Mouse (Mus musculus) limb, embryonic 12.5 days (tissue): ENCODE results near the gene Thyn1. TPM values are rescaled to one million over a fixed set of nuclear protein-coding genes. Genes with fewer than 3 reads are reported as not detected.

ENCODE experiments used
- ATAC-seq: fragments of 200-750 bp; cut with Nextera tagmentation; 2 replicates; pipeline ENCODE4 v1.8.0; 2017; ENCODE audit warnings: low read depth, moderate TSS enrichment; ENCODE audit not compliant: insufficient number of reproducible peaks, insufficient read depth, low FRiP score, low TSS enrichment
- H3K27ac ChIP-seq: fragments of 300-500 bp; sonication (generic); 2 replicates; pipeline ENCODE4 v1.5.1; 2016; ENCODE audit warnings: mild to moderate bottlenecking, moderate library complexity
- H3K27me3 ChIP-seq: fragments of 300-500 bp; sonication (generic); 2 replicates; pipeline ENCODE4 v1.6.1; 2016; ENCODE audit warnings: mild to moderate bottlenecking, moderate library complexity
- H3K36me3 ChIP-seq: fragments of 300-500 bp; sonication (generic); 2 replicates; pipeline ENCODE4 v1.6.1; 2016; ENCODE audit warnings: mild to moderate bottlenecking, moderate library complexity
- H3K4me1 ChIP-seq: fragments of 300-500 bp; sonication (generic); replicated peaks from 2 replicates; pipeline ENCODE4 v1.6.1; 2016
- H3K4me2 ChIP-seq: fragments of 300-500 bp; sonication (generic); 2 replicates; pipeline ENCODE4 v1.6.1; 2016; ENCODE audit warnings: mild to moderate bottlenecking, moderate library complexity
- H3K4me3 ChIP-seq: fragments of 300-500 bp; sonication (generic); replicated peaks from 2 replicates; pipeline ENCODE4 v1.5.1; 2016; ENCODE audit warnings: mild to moderate bottlenecking
- H3K9ac ChIP-seq: fragments of 300-500 bp; sonication (generic); replicated peaks from 2 replicates; pipeline ENCODE4 v1.6.1; 2016; ENCODE audit warnings: mild to moderate bottlenecking, moderate library complexity
- H3K9me3 ChIP-seq: fragments of 300-500 bp; sonication (generic); 2 replicates; pipeline ENCODE4 v1.6.1; 2016; ENCODE audit warnings: mild to moderate bottlenecking, moderate library complexity
- WGBS: fragments of 180-500 bp; shearing (Covaris S2); methylation state at CpG from one replicate; pipeline ENCODE4 v1.1.7; 2016; 5-methylcytosine and 5-hydroxymethylcytosine counted together
- polyA plus RNA-seq: library from polyadenylated mRNA; unstranded; fragments of >200 nt; fragmentation: Nextera tagmentation; extraction: Ambion mirVana; gene quantifications from 2 replicates; pipeline ENCODE4 v1.2.1, GENCODE M21; 2016

Gene Thyn1
- 167 and 173 TPM in 2 replicates for polyA plus RNA-seq

DNA sequence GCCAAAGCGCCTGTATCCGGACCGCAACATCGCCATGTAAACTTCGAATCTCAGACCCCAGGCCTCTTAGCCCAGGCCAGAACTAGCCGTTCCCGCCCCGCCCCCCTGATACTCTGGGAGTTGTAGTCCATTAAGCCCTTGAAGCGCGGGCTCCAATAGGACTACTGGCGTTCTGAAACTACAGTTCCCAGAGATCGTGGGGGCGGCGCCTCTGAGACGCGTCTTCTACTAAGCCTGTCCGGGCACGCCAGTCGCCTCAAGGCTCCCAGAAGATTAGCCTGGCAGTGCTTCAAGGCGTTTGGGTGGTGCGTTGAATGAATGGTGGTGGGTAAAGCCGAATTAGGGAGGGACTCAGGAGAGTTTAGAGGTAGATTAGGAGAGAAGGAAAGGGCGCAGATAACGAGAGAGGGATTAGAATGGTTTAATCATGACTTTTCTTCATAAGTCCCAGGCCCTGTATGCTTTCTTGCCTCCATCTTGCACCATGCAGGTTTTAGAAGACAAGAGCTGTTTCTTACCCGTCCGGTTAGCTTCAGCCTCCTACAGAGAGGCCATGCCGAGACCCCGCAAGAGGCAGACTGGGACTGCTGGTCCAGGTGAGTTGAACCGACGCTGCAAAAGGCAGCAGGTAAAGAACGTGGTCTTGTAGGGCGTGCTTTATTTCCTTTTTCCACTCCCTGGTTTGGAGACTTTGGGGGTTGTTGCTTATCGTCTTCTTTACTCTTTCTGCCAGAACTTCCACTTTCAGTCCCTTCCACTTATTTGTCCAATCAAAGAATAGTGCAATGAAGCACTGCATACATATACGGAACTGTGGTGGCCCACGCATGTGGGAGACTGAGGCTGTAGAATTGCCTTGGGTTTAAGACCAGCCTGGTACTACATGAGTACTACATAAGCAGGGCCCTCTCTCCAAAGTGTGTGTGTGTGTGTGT is at the start of gene Thyn1, which contains the start of gene Acad8:
Gene Thyn1 (plus strand): TSS at position 250 of the 935 bp plus-strand sequence.
Gene Acad8 (minus strand): TSS at position 106 of the 935 bp plus-strand sequence.
- H3K4me3 ChIP-seq, result peak within 1 kb of the TSS; percentile 61
- 1% methylated on average over 35 of the region's 35 CpGs for WGBS
- peak within 1 kb of the TSS; percentile 71 for H3K4me2 ChIP-seq
- H3K4me1 ChIP-seq, result peaks cover 20% of the 10 kb centered on the region
- peak within 1 kb of the TSS; percentile 83 for H3K27ac ChIP-seq
- H3K9ac ChIP-seq, result peak within 1 kb of the TSS; percentile 84
- H3K36me3 ChIP-seq, result peaks cover 25% of the 10 kb centered on the region
- no peaks in the 10 kb centered on the region for H3K27me3 ChIP-seq
- peak; percentile 100 for ATAC-seq
- no peaks in the 10 kb centered on the region for H3K9me3 ChIP-seq

DNA sequence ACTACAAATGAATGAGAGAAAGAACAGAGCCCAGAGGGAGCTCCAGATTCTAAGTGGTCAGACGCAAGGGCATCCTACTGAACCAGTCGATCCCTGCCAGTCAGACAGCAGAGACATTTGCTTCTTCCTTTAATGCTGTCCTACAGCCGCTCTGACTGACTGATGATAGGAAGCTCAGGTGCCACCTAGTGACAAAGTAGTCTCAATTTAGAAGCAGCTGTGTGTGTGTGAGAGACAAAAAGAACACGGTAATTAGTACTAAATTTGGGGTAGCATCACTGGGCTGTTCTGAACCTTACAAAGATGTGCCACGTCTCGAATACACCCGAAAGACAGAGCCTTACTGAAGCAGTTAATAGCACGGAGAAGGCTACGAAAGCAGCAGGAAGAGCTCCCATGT is 21.8 kb upstream of the Thyn1 start:
- H3K4me1 ChIP-seq, result no peaks in the 10 kb centered on the region
- no peak overlapping the region for H3K9ac ChIP-seq
- no peaks in the 10 kb centered on the region for H3K27me3 ChIP-seq
- no peak overlapping the region for H3K4me3 ChIP-seq
- no peak overlapping the region for H3K4me2 ChIP-seq
- no peak overlapping the region for H3K27ac ChIP-seq
- no peaks in the 10 kb centered on the region for H3K9me3 ChIP-seq
- peaks cover 73% of the 10 kb centered on the region for H3K36me3 ChIP-seq
- ATAC-seq, result no peak
- 90% methylated on average over 9 of the region's 9 CpGs for WGBS

DNA sequence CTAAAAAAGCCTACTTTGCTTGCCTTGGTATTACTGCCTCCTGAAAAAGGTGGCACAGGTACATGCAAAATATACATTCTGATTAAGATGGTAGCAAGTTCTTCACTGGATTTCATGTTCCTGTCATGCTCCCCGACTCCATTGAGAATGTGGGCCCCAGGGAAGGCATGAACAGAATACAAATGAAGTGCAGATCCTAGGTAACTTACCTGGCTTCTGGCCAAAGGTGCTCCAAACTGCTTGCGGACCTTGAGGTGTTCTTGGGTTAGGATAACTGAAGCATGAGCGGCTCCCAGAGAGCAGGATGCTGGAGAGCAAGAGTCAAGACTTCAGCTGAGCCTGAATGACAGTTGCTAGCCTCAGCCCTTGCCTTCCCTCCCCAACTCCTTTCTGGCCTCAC is 20.7 kb upstream of the Thyn1 start:
- 92% methylated on average over 3 of the region's 3 CpGs for WGBS
- no peaks in the 10 kb centered on the region for H3K4me1 ChIP-seq
- H3K4me2 ChIP-seq, result no peak overlapping the region
- no peak for ATAC-seq
- H3K36me3 ChIP-seq, result peaks cover 70% of the 10 kb centered on the region
- H3K27me3 ChIP-seq, result no peaks in the 10 kb centered on the region
- no peak overlapping the region for H3K4me3 ChIP-seq
- H3K27ac ChIP-seq, result no peak overlapping the region
- no peaks in the 10 kb centered on the region for H3K9me3 ChIP-seq
- no peak overlapping the region for H3K9ac ChIP-seq

DNA sequence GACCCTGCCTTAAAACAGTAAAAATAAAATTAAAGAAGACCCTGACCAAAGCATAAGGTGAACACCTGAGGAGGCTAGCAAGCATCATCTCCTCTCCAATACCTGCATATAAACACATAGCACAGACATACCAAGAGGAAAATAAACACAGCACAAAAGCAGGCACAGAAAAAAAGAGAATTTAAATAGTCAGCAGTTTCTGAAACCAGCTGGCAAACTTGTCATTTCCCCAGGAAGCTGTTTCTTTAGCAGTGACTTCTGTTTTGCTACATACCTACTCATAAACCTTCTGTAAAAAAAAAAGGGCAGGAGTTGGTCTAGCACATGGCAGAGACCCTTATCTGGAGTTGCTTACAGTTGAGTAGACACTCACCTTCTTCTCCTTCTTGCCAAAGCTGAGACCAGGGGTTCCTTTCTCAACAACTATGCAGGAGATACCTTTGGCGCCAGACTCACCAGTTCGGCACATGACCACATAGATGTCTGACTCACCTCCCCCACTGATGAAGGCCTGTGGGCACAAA is 14.4 kb upstream of the Thyn1 start:
- 95% methylated on average over 2 of the region's 2 CpGs for WGBS
- no peaks in the 10 kb centered on the region for H3K27me3 ChIP-seq
- H3K9me3 ChIP-seq, result no peaks in the 10 kb centered on the region
- H3K4me2 ChIP-seq, result no peak overlapping the region
- H3K4me3 ChIP-seq, result no peak overlapping the region
- no peak for ATAC-seq
- no peak overlapping the region for H3K9ac ChIP-seq
- no peaks in the 10 kb centered on the region for H3K4me1 ChIP-seq
- no peak overlapping the region for H3K27ac ChIP-seq
- H3K36me3 ChIP-seq, result peaks cover 71% of the 10 kb centered on the region

DNA sequence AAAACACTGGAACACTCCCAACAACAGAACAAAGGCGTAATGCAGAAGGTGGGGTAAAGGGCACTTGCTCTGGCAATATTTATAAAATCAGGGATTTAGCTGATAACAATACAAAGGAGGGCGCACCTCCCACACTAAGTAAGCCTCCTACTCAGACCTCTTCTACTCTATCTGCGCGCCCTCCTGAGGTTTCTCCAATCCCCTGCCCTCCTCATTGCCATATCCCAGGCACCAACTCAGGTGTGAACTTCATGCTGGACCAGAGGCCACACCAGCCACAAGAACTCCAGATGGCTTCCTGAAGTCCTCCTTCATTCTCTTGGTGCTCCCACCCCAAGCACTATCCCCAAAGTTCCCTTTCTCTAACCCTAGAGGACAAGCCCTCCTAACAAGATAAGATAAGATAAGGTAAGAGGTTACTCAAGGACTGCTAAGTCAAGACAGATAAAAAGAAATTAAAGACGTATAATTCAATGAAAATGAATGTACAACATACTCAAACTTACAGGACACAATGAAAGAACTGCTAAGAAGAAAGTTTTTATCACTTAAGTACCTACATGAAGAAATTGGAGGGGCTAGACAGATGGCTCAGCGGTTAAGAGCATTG is 13.7 kb upstream of the Thyn1 start:
- no peak for ATAC-seq
- H3K9me3 ChIP-seq, result no peaks in the 10 kb centered on the region
- H3K27me3 ChIP-seq, result no peaks in the 10 kb centered on the region
- H3K9ac ChIP-seq, result no peak overlapping the region
- no peak overlapping the region for H3K4me2 ChIP-seq
- 96% methylated on average over 6 of the region's 6 CpGs for WGBS
- no peaks in the 10 kb centered on the region for H3K4me1 ChIP-seq
- H3K4me3 ChIP-seq, result no peak overlapping the region
- H3K36me3 ChIP-seq, result peaks cover 73% of the 10 kb centered on the region
- H3K27ac ChIP-seq, result no peak overlapping the region

DNA sequence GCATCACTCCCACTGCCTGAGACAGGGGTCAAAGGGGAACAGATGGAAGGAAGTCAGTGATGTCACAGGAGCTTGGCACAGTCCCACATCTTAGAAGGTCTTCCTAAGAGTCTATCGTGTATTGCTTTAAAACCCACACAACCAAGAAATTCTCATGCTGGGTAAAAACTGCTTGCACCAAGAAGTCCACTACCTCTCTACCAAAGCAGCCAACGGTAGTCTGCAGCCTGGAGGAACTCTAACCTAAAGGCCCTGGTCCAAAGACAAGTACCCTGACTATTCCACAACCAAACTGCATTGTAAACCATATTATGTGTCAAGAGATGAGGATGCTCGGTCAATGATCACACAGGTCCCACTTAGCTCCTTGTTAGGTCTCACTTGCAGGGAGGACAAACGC is 9.3 kb upstream of the Thyn1 start:
- Histone ChIP-seq H3K4me2 (no peak overlapping the region), H3K27ac (no peak overlapping the region), H3K4me3 (no peak overlapping the region), H3K27me3 (no peaks in the 10 kb centered on the region), H3K4me1 (no peaks in the 10 kb centered on the region), H3K36me3 (peaks cover 69% of the 10 kb centered on the region), H3K9ac (no peak overlapping the region), H3K9me3 (no peaks in the 10 kb centered on the region)
- no peak for ATAC-seq
- WGBS, result 87% methylated on average over 4 of the region's 4 CpGs

DNA sequence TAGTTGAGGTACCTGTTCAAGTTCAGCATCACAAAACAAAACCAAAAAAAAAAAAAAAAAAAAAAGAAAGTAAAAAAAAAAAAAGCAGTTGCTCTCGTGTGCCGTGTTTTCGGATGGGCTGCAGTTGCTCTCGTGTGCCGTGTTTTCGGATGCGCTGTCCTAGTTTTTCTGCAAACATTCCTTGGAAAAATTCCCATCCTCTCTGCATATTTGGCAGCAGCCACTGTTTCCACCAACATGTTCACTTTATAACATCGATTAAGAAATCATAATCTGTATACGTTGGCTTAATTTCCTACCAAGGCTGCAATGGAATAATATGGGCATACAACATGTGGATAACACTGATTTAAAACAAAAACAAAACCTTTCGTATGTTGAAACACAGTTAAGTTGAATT is 6.4 kb upstream of the Thyn1 start:
- H3K4me2 ChIP-seq, result no peak overlapping the region
- no peak overlapping the region for H3K27ac ChIP-seq
- no peak for ATAC-seq
- H3K27me3 ChIP-seq, result no peaks in the 10 kb centered on the region
- no peaks in the 10 kb centered on the region for H3K9me3 ChIP-seq
- H3K4me3 ChIP-seq, result no peak overlapping the region
- WGBS, result 97% methylated on average over 10 of the region's 10 CpGs
- H3K36me3 ChIP-seq, result peaks cover 47% of the 10 kb centered on the region
- H3K4me1 ChIP-seq, result peaks cover 3% of the 10 kb centered on the region
- H3K9ac ChIP-seq, result no peak overlapping the region

DNA sequence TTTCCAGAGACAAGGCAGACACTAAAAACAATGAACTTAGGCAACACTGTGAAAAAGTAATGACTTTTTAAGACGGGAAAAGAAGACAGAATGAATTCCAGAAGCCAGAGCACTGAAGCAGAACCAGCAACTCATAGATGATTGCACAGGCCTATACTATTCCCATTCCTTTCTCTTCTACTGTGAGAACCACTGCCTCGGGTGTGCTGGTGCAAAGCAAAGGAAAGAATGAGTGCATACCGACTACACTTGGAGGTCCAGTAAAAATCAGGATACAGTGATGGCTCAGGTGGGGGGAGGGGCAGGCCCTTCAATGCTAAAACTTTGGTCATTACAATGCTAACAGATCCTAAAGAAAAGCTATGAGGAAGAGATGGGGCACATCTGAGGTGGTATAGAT is 5.6 kb upstream of the Thyn1 start:
- Histone ChIP-seq H3K4me1 (peaks cover 5% of the 10 kb centered on the region), H3K27ac (no peak overlapping the region), H3K27me3 (no peaks in the 10 kb centered on the region), H3K4me3 (no peak overlapping the region), H3K4me2 (no peak overlapping the region), H3K9me3 (no peaks in the 10 kb centered on the region), H3K9ac (no peak overlapping the region), H3K36me3 (peaks cover 39% of the 10 kb centered on the region)
- 80% methylated on average over 3 of the region's 3 CpGs for WGBS
- ATAC-seq, result no peak

DNA sequence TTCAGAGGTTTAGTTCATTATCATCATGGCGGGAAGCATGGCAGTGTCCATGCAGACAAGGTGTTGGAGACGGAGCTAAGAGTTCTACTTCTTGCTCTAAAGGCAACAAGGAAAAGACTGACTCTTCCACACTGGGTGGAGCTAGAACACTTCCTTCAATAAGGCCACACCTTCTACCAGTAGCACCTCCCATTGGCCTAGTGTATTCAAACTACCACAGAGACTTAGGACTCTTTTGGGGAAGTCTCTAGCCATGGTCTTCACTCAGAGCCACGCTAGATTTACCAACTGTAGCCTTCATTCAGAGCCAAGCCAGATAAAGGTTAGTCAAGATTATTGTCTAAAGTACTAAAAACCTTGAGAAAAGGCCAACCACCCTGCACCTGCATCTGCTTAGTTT is 2.4 kb upstream of the Thyn1 start:
- WGBS, result 90% methylated on average over 3 of the region's 3 CpGs
- Histone ChIP-seq H3K4me3 (no peak overlapping the region), H3K4me1 (peaks cover 20% of the 10 kb centered on the region), H3K36me3 (peaks cover 7% of the 10 kb centered on the region; the same call in 1 of the 2 replicates), H3K27me3 (no peaks in the 10 kb centered on the region), H3K9ac (no peak overlapping the region), H3K27ac (no peak overlapping the region), H3K9me3 (no peaks in the 10 kb centered on the region), H3K4me2 (no peak overlapping the region)
- no peak for ATAC-seq

DNA sequence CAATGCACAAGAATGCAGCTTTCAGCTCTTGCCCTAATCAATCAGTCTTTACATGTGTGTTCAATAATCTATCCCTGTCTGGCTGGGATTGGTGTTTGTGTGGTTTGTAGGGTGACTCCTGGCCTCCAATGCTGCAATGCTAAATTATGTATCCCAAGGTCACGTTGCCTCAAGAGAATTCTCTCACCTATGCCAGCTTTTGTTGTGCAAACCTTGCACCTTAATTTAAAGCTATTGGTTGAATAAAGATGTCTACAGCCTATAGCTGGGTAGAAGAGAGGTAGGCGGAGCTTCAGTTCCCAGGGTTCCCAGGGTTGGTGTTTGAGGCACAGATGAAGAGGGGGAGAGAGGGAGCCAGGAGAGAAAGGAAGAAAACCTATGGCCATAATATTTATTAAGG is 2.0 kb upstream of the Thyn1 start:
- Histone ChIP-seq H3K4me2 (no peak overlapping the region), H3K9ac (no peak overlapping the region), H3K27me3 (no peaks in the 10 kb centered on the region), H3K36me3 (peaks cover 6% of the 10 kb centered on the region; the same call in 1 of the 2 replicates), H3K4me3 (no peak overlapping the region), H3K27ac (no peak overlapping the region), H3K9me3 (no peaks in the 10 kb centered on the region), H3K4me1 (peaks cover 20% of the 10 kb centered on the region)
- no peak for ATAC-seq
- WGBS, result 91% methylated on average over 2 of the region's 2 CpGs

DNA sequence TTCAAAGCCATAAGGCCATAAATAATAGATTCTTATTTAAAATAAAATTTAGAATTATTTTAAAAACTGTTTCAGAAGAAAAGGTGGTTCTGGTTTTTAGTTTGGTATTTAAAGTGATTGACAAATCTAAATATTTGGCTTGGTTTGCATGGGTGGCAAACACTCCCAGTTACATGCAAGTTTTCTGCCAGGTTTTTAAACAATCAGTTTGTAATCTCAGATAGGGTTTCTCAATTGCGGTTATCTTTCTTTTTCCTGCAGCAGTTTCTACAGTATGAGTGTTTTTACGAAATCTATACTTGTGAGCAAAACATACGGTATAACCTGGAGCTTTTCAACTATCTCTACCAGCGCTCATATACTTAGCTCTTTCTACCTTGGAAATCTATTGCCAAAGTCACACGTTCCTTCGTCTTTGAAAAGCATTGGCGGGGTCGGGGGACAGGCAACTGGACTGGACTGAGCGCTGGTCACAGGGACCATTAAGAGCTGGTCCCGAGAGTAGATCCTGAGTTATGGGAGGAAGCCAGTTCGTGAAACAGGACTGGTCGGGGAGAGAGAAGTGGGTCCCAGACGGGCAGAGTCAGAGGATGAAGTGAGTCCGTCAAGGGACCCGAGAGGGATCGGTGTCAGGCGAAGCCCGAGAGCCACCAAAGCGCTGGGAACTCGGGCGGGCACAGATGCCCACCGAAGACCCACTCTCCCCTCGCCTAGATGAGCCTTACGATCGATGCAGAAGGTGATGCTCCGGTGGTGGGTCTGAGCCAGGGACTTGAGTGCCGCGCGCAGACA is 645 bp upstream of the Thyn1 start:
- Histone ChIP-seq H3K9me3 (no peaks in the 10 kb centered on the region), H3K4me1 (peaks cover 20% of the 10 kb centered on the region), H3K27ac (peak overlapping the region; percentile 83), H3K4me2 (peak overlapping the region; percentile 71), H3K27me3 (no peaks in the 10 kb centered on the region), H3K9ac (peak overlapping the region; percentile 84), H3K4me3 (peak overlapping the region; percentile 61), H3K36me3 (peaks cover 17% of the 10 kb centered on the region)
- WGBS, result 4% methylated on average over 29 of the region's 29 CpGs
- peak; percentile 48 for ATAC-seq
